Mouse (Mus musculus): ENCODE results near the gene Anks4b.

The Anks4b gene

DNA sequence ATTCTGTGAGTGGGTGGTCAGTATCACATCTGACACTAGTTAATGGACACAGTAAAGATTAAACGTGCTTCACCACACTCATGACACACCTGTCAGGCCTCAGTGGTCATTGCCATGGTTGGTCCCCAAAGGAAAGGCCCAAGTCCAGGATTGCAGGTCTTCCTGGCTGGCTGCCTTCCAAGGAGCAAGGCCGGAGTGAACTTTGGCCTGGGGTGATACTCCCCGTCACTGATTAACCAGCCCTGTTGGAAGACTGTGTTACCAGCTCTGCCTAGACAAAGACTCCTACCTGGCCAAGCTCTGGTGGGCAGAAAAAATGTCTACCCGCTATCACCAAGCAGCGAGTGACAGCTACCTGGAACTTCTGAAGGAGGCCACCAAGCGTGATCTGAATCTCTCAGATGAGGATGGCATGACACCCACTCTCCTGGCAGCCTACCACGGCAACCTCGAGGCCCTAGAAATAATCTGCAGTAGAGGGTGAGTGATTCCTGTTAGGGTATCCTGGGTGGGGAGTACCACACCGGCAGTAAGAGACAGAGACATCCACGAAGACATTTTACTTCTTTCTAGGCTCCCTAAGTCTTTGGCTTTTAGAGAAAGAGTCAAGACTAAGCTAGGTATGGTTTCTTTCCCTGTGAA lies at the start of gene Anks4b:
Gene Anks4b, plus strand, starts transcription at position 256 of the 642 bp plus-strand sequence.
- DNase-seq (ENCODE audit: low spot score), result no peak

- DNase-seq (ENCODE audit: low spot score), result peak; percentile 41
Measured at GRCm38 (mm10) chr7:120124844-120125243, 48.8 kb upstream of the Anks4b start.

DNA sequence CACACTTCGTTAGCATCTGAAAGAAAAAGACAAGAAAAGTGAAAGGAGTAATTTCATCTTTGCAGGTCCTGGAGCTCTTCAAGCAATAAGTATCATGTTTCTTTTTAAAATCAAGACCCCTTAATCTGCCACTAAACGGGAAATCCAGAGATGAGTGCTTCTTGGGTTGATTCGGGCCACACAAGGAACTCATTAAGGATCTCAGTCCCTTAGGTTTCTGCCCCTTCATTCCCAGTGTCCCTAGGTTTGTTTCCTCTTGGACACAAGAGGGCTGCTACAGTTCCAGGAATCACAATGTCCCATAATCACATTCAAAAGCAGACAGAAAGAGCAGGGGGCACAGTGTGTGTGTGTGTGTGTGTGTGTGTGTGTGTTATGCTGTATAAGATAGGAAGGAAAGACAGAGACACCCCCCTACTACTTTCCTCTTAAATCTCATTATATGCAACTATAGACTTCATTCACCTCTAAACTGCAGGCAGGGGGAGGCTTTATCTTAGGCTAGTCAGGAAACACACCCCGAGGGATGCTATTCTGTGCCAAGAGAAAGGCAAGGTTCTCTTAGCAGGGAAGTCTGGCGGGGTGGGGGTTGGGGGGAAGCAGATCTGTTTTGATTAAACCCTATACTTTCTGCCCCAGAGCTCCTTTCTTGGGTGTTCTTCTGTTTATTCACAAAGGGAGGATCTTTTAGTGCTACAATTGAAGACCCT lies 46.5 kb upstream of the Anks4b start:
- DNase-seq (ENCODE audit: low spot score), result no peak

GRCm38 (mm10) chr7:120127686-120128059 lies 46.0 kb upstream of the Anks4b start:
- no peak for DNase-seq (ENCODE audit: low spot score)

DNA sequence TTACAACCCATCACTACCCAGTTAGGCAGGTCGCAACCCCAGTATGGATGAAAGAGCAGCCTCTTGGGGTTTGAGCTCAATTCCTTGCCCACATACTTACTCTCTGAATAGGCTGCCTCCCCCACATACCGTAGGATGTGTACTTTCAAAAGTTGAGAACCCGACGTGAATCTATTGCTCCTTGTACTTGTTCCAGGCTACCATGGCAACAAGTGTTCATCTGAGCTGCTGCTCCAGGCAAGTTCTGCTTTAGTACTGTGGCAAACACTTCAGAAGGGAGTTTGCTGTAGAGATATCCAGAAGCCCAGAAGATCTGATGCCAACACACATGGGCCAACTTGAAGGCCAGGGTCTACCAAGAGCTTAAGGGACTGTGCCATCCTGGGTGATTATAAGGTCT lies 44.7 kb upstream of the Anks4b start:
- DNase-seq (ENCODE audit: low spot score), result no peak

GRCm38 (mm10) chr7:120142743-120143142 lies 30.9 kb upstream of the Anks4b start:
- no peak for DNase-seq (ENCODE audit: low spot score)

- no peak for DNase-seq (ENCODE audit: low spot score)
Measured at GRCm38 (mm10) chr7:120145191-120145590, 28.5 kb upstream of the Anks4b start, which contains the start of gene Zp2. TSS of gene Zp2 (minus strand) at chr7:120145291.

DNA sequence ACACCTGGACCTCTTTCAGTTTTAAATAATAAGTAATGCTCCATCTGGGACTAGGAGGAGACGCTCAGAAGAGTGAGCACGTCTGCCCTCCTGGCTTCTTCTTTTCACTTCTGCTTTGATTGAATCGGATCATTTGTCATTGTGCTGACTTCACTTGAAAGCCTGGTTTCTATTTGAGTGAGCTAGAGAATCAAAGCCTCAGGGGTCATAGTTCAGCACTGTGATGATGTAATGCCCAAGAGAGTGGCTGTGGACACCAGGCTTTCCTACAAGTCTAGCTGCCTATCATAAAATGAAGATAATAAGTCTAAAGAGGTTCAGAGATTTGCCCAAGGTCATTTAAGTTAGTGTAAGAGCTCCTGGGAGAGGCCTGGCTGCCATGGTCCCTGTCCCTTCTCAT lies 23.4 kb upstream of the Anks4b start:
- DNase-seq (ENCODE audit: low spot score), result no peak

DNA sequence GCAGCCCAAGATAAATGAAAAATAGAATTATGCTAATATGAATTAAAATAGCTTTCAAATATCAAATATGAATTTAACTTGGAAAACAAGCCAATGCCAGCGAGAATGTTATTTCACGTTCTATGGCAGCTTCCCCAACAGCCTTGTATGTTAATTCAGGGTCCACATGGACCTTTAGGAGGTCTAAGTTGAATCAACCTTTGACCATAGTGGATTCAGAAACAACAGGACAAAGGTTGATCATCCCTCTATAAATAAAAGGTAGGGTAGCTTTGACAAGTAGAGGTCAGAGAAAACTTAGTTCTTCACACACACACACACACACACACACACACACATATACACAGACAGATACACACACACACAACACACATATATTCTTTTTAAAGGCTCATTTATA lies 22.8 kb upstream of the Anks4b start:
- DNase-seq (ENCODE audit: low spot score), result no peak

DNA sequence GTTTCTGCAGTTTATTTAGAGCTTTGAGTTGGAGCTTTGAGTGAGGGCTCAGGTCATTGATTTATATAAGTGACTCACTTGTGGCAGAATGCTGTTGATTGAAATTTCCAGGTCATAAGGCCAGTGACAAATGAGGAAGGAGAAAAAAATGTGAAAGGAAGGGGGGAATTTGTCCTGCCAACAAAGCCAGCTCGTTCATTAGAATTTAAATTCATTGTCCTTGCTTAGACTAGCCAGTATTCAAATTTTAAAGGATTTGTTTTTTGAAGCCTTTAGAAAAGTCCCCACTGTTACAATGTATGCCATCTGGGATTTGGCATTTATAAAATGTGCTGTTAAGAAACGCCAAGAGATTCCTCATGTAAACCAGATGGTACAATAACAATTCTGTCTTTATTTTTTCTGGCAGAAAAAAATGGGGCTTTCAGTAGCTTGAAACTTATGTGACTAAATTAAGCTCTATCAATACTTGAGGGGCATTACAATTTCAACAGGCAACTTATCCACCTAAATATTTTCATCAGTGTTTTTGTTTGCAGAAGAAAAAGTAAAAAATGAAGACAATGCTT lies 16.7 kb upstream of the Anks4b start:
- no peak for DNase-seq (ENCODE audit: low spot score)

DNA sequence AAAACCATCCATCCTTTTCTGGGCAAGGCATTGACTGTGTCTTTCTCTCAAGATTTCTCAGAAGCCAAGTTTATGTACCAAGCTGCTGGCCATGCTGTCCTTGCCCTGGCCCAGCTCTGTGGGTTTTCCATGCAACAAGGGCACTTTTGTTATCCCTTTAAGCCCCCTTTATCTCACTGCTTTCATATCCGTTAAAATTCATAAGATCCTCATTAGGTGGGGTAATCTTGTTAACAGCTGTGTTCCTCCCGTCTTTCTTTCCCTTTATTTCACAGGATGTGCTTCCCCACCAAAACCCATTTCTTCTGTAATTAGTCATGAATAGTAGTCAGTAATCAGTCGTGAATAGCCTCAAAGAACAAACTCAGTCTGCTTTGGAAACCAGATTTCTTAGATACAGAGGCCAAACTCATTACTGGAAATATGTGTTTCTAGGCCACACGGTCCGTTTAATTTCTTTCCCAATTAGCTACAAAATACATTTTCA lies 16.0 kb upstream of the Anks4b start:
- no peak for DNase-seq (ENCODE audit: low spot score)

DNA sequence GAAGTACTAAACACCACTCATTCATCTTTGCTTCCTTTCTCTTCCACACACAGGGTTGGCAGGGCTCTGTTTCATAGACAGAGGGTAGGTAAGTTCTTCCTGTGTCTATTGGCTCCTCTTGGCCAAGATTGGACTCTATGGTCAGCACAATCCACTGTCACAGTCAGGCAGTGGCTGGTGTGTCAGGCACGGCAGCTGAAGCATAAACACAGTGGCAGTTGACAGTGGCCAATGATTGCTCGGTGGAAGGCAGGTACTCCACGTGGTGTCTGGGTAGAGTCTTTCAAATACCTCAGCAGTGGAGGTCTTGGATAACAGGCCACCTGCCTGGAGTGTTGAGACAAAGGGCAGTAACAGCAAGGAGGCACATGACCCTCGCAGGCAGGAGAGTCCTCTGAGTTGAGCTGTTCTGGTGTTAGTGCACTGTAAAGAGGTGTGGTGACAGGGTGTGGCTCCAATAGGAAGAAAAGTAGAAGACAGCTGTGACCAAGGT lies 15.5 kb upstream of the Anks4b start:
- DNase-seq (ENCODE audit: low spot score), result no peak

GRCm38 (mm10) chr7:120163581-120164251 lies 9.9 kb upstream of the Anks4b start:
- no peak for DNase-seq (ENCODE audit: low spot score)

- DNase-seq (ENCODE audit: low spot score), result no peak
Measured at GRCm38 (mm10) chr7:120172188-120172700, 1.4 kb upstream of the Anks4b start.

- DNase-seq (ENCODE audit: low spot score), result no peak
Measured at GRCm38 (mm10) chr7:120174723-120175504, 1.3 kb downstream of the Anks4b start.

DNA sequence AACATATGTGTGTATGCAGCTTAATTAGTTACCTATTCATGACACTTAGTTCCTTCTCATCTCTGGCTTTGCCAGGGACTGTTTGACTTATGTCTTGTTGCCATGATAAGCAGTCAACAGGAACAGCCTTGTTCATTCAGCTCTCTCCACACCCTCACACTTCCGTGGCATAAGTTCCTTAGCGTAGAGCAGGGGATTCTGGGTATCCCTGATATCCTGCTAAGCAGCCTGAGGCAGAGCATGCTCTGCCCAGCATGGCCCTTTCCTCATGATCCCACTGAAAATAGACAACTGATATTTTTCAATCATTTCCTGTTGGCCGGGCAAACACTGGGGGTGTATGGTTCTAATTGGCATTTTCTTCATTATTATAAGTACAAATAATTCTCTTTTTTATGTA lies 4.0 kb downstream of the Anks4b start:
- DNase-seq (ENCODE audit: low spot score), result no peak

GRCm38 (mm10) chr7:120178935-120179334 lies 5.3 kb downstream of the Anks4b start:
- DNase-seq (ENCODE audit: low spot score), result no peak

GRCm38 (mm10) chr7:120180547-120180946 lies 6.9 kb downstream of the Anks4b start:
- DNase-seq (ENCODE audit: low spot score), result no peak

- no peak for DNase-seq (ENCODE audit: low spot score)
Measured at GRCm38 (mm10) chr7:120181401-120182230, 8.0 kb downstream of the Anks4b start.

DNA sequence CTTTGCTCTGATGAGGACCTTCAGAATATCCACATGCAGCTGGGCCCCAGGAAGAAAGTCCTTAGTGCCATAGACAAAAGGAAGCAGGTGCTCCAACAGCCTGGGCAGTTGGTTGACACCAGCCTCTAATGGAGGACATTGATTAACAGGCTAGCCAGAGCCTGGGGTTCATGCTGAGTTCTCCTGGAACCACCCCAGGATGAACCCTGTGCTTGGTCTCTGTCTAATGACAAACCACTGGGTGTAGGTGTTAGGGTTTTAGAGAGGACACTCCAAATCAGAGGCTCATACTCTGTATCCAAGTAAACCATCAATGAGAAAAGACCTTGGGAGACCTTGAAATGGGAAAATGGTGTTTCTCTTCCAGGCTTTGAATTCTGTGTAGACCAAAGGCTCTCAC lies 9.2 kb downstream of the Anks4b start:
- no peak for DNase-seq (ENCODE audit: low spot score)

DNA sequence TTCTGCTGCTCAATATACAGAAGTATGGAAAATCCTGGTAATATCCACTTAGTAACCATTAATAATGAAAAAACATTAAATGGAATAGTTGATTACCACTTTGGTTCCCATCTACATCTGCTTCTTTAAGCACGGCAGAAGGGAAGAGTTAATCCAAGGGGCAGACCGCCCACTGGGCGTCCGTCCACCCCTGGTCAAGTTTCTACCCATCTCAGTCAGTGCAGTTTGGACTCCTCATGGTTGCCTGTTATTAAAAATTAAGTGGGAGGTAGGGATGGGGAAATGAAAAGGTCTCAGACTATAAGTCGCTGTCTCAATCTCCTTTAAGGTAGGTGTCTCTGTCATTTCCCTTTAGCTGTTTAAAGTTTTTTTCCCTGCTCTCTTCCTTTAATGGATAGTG lies 15.3 kb downstream of the Anks4b start:
- DNase-seq (ENCODE audit: low spot score), result no peak

All from ovary, postnatal 36 days (tissue).